Mouse (Mus musculus): ENCODE measurements around the gene Ttc14.

- TF ChIP-seq CTCF (IDR thresholded peaks at IDR 0.05; ENCODE audit: low read depth, low read length), result no peak
- no peak for TF ChIP-seq EP300 (IDR thresholded peaks at IDR 0.05; ENCODE audit: insufficient read depth, low read depth, low read length)
- no peak for TF ChIP-seq POLR2A (IDR thresholded peaks at IDR 0.05; ENCODE audit: insufficient read depth, low read length)
Measured at GRCm38 (mm10) chr3:33864000-33864540, 64.4 kb downstream of the Ttc14 start.

Measured in ES-Bruce4 (cell line).